Mouse (Mus musculus): ENCODE data around the gene Krtap3-1. TPM values are rescaled to one million over a fixed set of nuclear protein-coding genes. Genes with fewer than 3 reads are reported as not detected.
"Not testable (repeated sequence)": the region's sequence is repeated elsewhere in the genome, so short reads cannot be mapped to it uniquely, and the experiment has no call there.

The Krtap3-1 gene
- not detected in 2 replicates for polyA plus RNA-seq (2015; fragmentation: Nextera tagmentation; extraction: Ambion mirVana)

- Histone ChIP-seq H3K4me2 (no peak within 1 kb of the TSS), H3K27ac (replicated peaks) (no peak within 1 kb of the TSS), H3K36me3 (replicated peaks) (no peaks in the 10 kb centered on the region), H3K4me3 (replicated peaks) (no peak within 1 kb of the TSS), H3K4me1 (replicated peaks) (no peaks in the 10 kb centered on the region), H3K9me3 (replicated peaks) (no peaks in the 10 kb centered on the region), H3K9ac (no peak within 1 kb of the TSS), H3K27me3 (no peaks in the 10 kb centered on the region)
- no peak for ATAC-seq (ENCODE audit: insufficient read depth)
- 69% methylated on average over 7 of the region's 7 CpGs for WGBS (ENCODE audit: insufficient replicate concordance)
These were observed at the start of gene Krtap3-1 for GRCm38 (mm10) chr11:99566530-99566929. TSS of gene Krtap3-1 (minus strand) at chr11:99566630.

- no peaks in the 10 kb centered on the region for H3K27me3 ChIP-seq
- H3K9me3 ChIP-seq (replicated peaks): no peaks in the 10 kb centered on the region
- no peaks in the 10 kb centered on the region for H3K36me3 ChIP-seq (replicated peaks)
- no peaks in the 10 kb centered on the region for H3K4me1 ChIP-seq (replicated peaks)
- WGBS (ENCODE audit: insufficient replicate concordance): 39% methylated on average over 3 of the region's 3 CpGs
- H3K4me2 ChIP-seq: no peak within 1 kb of the TSS
- no peak within 1 kb of the TSS for H3K9ac ChIP-seq
- H3K4me3 ChIP-seq (replicated peaks): no peak within 1 kb of the TSS
- no peak within 1 kb of the TSS for H3K27ac ChIP-seq (replicated peaks)
- ATAC-seq (ENCODE audit: insufficient read depth): no peak
These were observed 48.5 kb upstream of the Krtap3-1 start, which contains the start of gene Krtap2-4 for GRCm38 (mm10) chr11:99614796-99615363. TSS of gene Krtap2-4 (minus strand) at chr11:99614846.

GRCm38 (mm10) chr11:99610089-99610488 lies 43.7 kb upstream of the Krtap3-1 start, which contains the start of gene Gm11937:
TSS of gene Gm11937 (minus strand) at chr11:99610189.
- H3K9me3 ChIP-seq (replicated peaks); H3K4me3 ChIP-seq (replicated peaks); ATAC-seq (ENCODE audit: insufficient read depth); H3K27ac ChIP-seq (replicated peaks); H3K9ac ChIP-seq; H3K4me1 ChIP-seq (replicated peaks); H3K36me3 ChIP-seq (replicated peaks); H3K4me2 ChIP-seq; H3K27me3 ChIP-seq: not testable (repeated sequence)
- 35% methylated on average over 2 of the region's 2 CpGs for WGBS (ENCODE audit: insufficient replicate concordance)

- Histone ChIP-seq H3K4me1 (replicated peaks) (no peaks in the 10 kb centered on the region), H3K27ac (replicated peaks) (no peak overlapping the region), H3K9me3 (replicated peaks) (no peaks in the 10 kb centered on the region), H3K36me3 (replicated peaks) (no peaks in the 10 kb centered on the region), H3K9ac (no peak overlapping the region), H3K27me3 (no peaks in the 10 kb centered on the region), H3K4me3 (replicated peaks) (no peak overlapping the region), H3K4me2 (no peak overlapping the region)
- ATAC-seq (ENCODE audit: insufficient read depth): no peak
- WGBS (ENCODE audit: insufficient replicate concordance): 26% methylated on average over 1 of the region's 1 CpGs
These were observed 42.7 kb upstream of the Krtap3-1 start for GRCm38 (mm10) chr11:99609126-99609525.

GRCm38 (mm10) chr11:99603208-99603607 lies 36.8 kb upstream of the Krtap3-1 start, which contains the start of gene Gm11938:
TSS of gene Gm11938 (minus strand) at chr11:99603308.
- H3K4me3 ChIP-seq (replicated peaks); H3K9ac ChIP-seq; H3K4me1 ChIP-seq (replicated peaks); H3K4me2 ChIP-seq; H3K36me3 ChIP-seq (replicated peaks); H3K27me3 ChIP-seq; H3K27ac ChIP-seq (replicated peaks); ATAC-seq (ENCODE audit: insufficient read depth); H3K9me3 ChIP-seq (replicated peaks): not testable (repeated sequence)
- WGBS (ENCODE audit: insufficient replicate concordance): 43% methylated on average over 1 of the region's 1 CpGs

- not testable (repeated sequence) for H3K4me2 ChIP-seq; H3K9me3 ChIP-seq (replicated peaks); H3K9ac ChIP-seq; H3K27me3 ChIP-seq; H3K36me3 ChIP-seq (replicated peaks); H3K4me3 ChIP-seq (replicated peaks); ATAC-seq (ENCODE audit: insufficient read depth); H3K4me1 ChIP-seq (replicated peaks); H3K27ac ChIP-seq (replicated peaks)
- 59% methylated on average over 6 of the region's 6 CpGs for WGBS (ENCODE audit: insufficient replicate concordance)
These were observed 31.3 kb upstream of the Krtap3-1 start, which contains the start of gene Krtap9-3 for GRCm38 (mm10) chr11:99597742-99598141. TSS of gene Krtap9-3 (minus strand) at chr11:99598105.

- no peaks in the 10 kb centered on the region for H3K36me3 ChIP-seq (replicated peaks)
- no peak within 1 kb of the TSS for H3K4me3 ChIP-seq (replicated peaks)
- no peak for ATAC-seq (ENCODE audit: insufficient read depth)
- no peak within 1 kb of the TSS for H3K9ac ChIP-seq
- H3K4me2 ChIP-seq: no peak within 1 kb of the TSS
- H3K27me3 ChIP-seq: no peaks in the 10 kb centered on the region
- 78% methylated on average over 6 of the region's 6 CpGs for WGBS (ENCODE audit: insufficient replicate concordance)
- H3K9me3 ChIP-seq (replicated peaks): no peaks in the 10 kb centered on the region
- no peak within 1 kb of the TSS for H3K27ac ChIP-seq (replicated peaks)
- no peaks in the 10 kb centered on the region for H3K4me1 ChIP-seq (replicated peaks)
These were observed 24.6 kb upstream of the Krtap3-1 start, which contains the start of gene Krtap1-3 for GRCm38 (mm10) chr11:99590981-99591380. TSS of gene Krtap1-3 (minus strand) at chr11:99591339.

- Histone ChIP-seq H3K9ac (no peak overlapping the region), H3K4me1 (replicated peaks) (no peaks in the 10 kb centered on the region), H3K27ac (replicated peaks) (no peak overlapping the region), H3K27me3 (no peaks in the 10 kb centered on the region), H3K9me3 (replicated peaks) (no peaks in the 10 kb centered on the region), H3K4me3 (replicated peaks) (no peak overlapping the region), H3K36me3 (replicated peaks) (no peaks in the 10 kb centered on the region), H3K4me2 (no peak overlapping the region)
- WGBS (ENCODE audit: insufficient replicate concordance): 78% methylated on average over 7 of the region's 7 CpGs
- no peak for ATAC-seq (ENCODE audit: insufficient read depth)
These were observed 18.7 kb upstream of the Krtap3-1 start for GRCm38 (mm10) chr11:99585096-99585495.

GRCm38 (mm10) chr11:99583245-99583704 lies 16.8 kb upstream of the Krtap3-1 start, which contains the start of gene Krtap1-4:
TSS of gene Krtap1-4 (minus strand) at chr11:99583654.
- H3K36me3 ChIP-seq (replicated peaks): no peaks in the 10 kb centered on the region
- no peaks in the 10 kb centered on the region for H3K4me1 ChIP-seq (replicated peaks)
- no peak within 1 kb of the TSS for H3K9ac ChIP-seq
- H3K4me2 ChIP-seq: no peak within 1 kb of the TSS
- no peaks in the 10 kb centered on the region for H3K9me3 ChIP-seq (replicated peaks)
- no peak within 1 kb of the TSS for H3K27ac ChIP-seq (replicated peaks)
- no peaks in the 10 kb centered on the region for H3K27me3 ChIP-seq
- 65% methylated on average over 5 of the region's 5 CpGs for WGBS (ENCODE audit: insufficient replicate concordance)
- no peak for ATAC-seq (ENCODE audit: insufficient read depth)
- no peak within 1 kb of the TSS for H3K4me3 ChIP-seq (replicated peaks)

GRCm38 (mm10) chr11:99581564-99581963 lies 15.1 kb upstream of the Krtap3-1 start:
- H3K9ac ChIP-seq: no peak overlapping the region
- no peaks in the 10 kb centered on the region for H3K27me3 ChIP-seq
- WGBS (ENCODE audit: insufficient replicate concordance): 67% methylated on average over 6 of the region's 6 CpGs
- no peak overlapping the region for H3K4me3 ChIP-seq (replicated peaks)
- no peaks in the 10 kb centered on the region for H3K4me1 ChIP-seq (replicated peaks)
- H3K4me2 ChIP-seq: no peak overlapping the region
- no peak overlapping the region for H3K27ac ChIP-seq (replicated peaks)
- no peaks in the 10 kb centered on the region for H3K9me3 ChIP-seq (replicated peaks)
- no peak for ATAC-seq (ENCODE audit: insufficient read depth)
- H3K36me3 ChIP-seq (replicated peaks): no peaks in the 10 kb centered on the region

GRCm38 (mm10) chr11:99581051-99581450 lies 14.6 kb upstream of the Krtap3-1 start:
- no peaks in the 10 kb centered on the region for H3K9me3 ChIP-seq (replicated peaks)
- no peak overlapping the region for H3K27ac ChIP-seq (replicated peaks)
- no peaks in the 10 kb centered on the region for H3K4me1 ChIP-seq (replicated peaks)
- H3K9ac ChIP-seq: no peak overlapping the region
- H3K4me3 ChIP-seq (replicated peaks): no peak overlapping the region
- H3K27me3 ChIP-seq: no peaks in the 10 kb centered on the region
- WGBS (ENCODE audit: insufficient replicate concordance): 77% methylated on average over 5 of the region's 5 CpGs
- H3K4me2 ChIP-seq: no peak overlapping the region
- H3K36me3 ChIP-seq (replicated peaks): no peaks in the 10 kb centered on the region
- no peak for ATAC-seq (ENCODE audit: insufficient read depth)

- no peak within 1 kb of the TSS for H3K27ac ChIP-seq (replicated peaks)
- 72% methylated on average over 6 of the region's 6 CpGs for WGBS (ENCODE audit: insufficient replicate concordance)
- H3K9ac ChIP-seq: no peak within 1 kb of the TSS
- no peak within 1 kb of the TSS for H3K4me2 ChIP-seq
- no peak for ATAC-seq (ENCODE audit: insufficient read depth)
- no peaks in the 10 kb centered on the region for H3K36me3 ChIP-seq (replicated peaks)
- H3K4me1 ChIP-seq (replicated peaks): no peaks in the 10 kb centered on the region
- no peak within 1 kb of the TSS for H3K4me3 ChIP-seq (replicated peaks)
- no peaks in the 10 kb centered on the region for H3K27me3 ChIP-seq
- no peaks in the 10 kb centered on the region for H3K9me3 ChIP-seq (replicated peaks)
These were observed 14.2 kb upstream of the Krtap3-1 start, which contains the start of gene Krtap1-5 for GRCm38 (mm10) chr11:99580636-99581035. TSS of gene Krtap1-5 (minus strand) at chr11:99581016.
